Mouse (Mus musculus) midbrain, embryonic 16.5 days (tissue): Measurements from ENCODE around the gene Mthfd2l. TPM values are rescaled to one million over a fixed set of nuclear protein-coding genes. Genes with fewer than 3 reads are reported as not detected.
A peak's percentile ranks its signal among the peaks of the same experiment; 100 is the strongest.

ENCODE experiments used
- ATAC-seq: fragments of 200-750 bp; cut with Nextera tagmentation; 2 replicates; pipeline ENCODE4 v1.8.0; 2017; ENCODE audit warnings: moderate TSS enrichment
- H3K27ac ChIP-seq: fragments of 300-500 bp; sonication (generic); 2 replicates; pipeline ENCODE4 v1.5.1; 2014; ENCODE audit warnings: mild to moderate bottlenecking, low read length, mixed read lengths
- H3K27me3 ChIP-seq: fragments of 300-500 bp; sonication (generic); 2 replicates; pipeline ENCODE4 v1.6.1; 2014; ENCODE audit warnings: low read depth, low read length, mixed read lengths; ENCODE audit not compliant: control insufficient read depth, insufficient read depth
- H3K36me3 ChIP-seq: fragments of 300-500 bp; sonication (generic); 2 replicates; pipeline ENCODE4 v1.6.1; 2014; ENCODE audit warnings: mild to moderate bottlenecking, low read length, moderate library complexity, mixed read lengths; ENCODE audit not compliant: control insufficient read depth, insufficient read depth
- H3K4me1 ChIP-seq: fragments of 300-500 bp; sonication (generic); 2 replicates; pipeline ENCODE4 v1.6.1; 2014; ENCODE audit warnings: mild to moderate bottlenecking, low read length, mixed read lengths; ENCODE audit not compliant: control insufficient read depth, insufficient read depth
- H3K4me2 ChIP-seq: fragments of 300-500 bp; sonication (generic); 2 replicates; pipeline ENCODE4 v1.6.1; 2014; ENCODE audit warnings: mild to moderate bottlenecking, low read length, mixed read lengths
- H3K4me3 ChIP-seq: fragments of 300-500 bp; sonication (generic); 2 replicates; pipeline ENCODE4 v1.5.1; 2014; ENCODE audit warnings: low read depth, mild to moderate bottlenecking, low read length, moderate library complexity, mixed read lengths
- H3K9ac ChIP-seq: fragments of 300-500 bp; sonication (generic); 2 replicates; pipeline ENCODE4 v1.6.1; 2014; ENCODE audit warnings: low read depth, low read length, mixed read lengths
- H3K9me3 ChIP-seq: fragments of 300-500 bp; sonication (generic); replicated peaks from 2 replicates; pipeline ENCODE4 v1.6.1; 2014; ENCODE audit warnings: mild to moderate bottlenecking, low read length, mixed read lengths; ENCODE audit not compliant: control insufficient read depth, poor library complexity, severe bottlenecking
- WGBS: fragments of 180-500 bp; shearing (Covaris S2); extraction: QIAGEN DNeasy Blood & Tissue Kit; methylation state at CpG from one replicate; pipeline ENCODE4 v1.1.7; 2014; 5-methylcytosine and 5-hydroxymethylcytosine counted together
- polyA plus RNA-seq: library from polyadenylated mRNA; unstranded; fragments of >200 nt; fragmentation: Nextera tagmentation; extraction: Ambion mirVana; gene quantifications from 2 replicates; pipeline ENCODE4 v1.2.1, GENCODE M21; 2015

Mthfd2l gene
- 59.8 and 62.4 TPM in 2 replicates for polyA plus RNA-seq

DNA sequence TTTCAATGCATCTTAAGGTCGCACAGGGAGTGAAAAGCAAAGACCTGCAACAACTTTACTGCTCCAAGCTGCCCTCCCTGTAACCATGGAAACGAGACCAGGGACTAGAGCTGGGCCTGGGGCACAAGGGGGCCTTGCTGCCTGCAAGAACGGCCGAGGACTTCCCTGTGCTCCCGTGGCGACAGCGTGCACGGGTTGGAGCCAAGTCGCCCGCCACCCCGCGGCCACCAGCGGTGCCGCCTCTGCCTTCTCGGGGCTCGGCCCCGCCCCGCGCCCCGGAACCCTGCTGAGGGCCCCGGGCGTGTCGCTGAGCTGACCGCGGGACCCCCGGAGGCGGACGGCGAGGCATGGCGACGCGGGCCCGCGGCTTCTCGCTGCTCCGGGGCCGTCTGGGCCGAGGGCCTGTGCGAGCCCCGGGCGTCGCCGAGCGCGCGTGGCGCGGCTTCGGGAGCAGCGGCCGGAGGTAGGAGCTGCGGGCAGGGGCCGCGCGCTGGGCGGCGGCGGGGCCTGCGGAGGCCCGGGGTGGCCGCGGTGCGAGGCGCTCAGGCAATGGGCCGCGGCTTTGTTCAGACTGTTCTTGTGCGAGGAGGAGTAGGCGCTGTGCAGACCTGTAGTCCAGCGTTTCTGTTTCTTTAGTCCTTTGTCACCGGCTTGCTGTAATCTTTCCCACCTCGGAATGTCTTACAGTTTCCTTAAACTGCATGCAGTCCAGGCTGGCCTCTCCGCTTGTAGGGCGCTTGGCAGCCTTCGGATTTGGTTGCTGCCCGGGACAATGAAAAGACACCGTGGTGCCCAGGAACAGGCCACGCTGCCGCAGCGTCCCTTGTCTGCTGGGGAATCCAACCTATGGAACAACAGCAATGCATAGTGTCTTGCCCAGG, at the start of gene Mthfd2l:
Gene Mthfd2l, plus strand, starts transcription at position 147 of the 881 bp plus-strand sequence.
- peak; percentile 98 for ATAC-seq
- H3K4me2 ChIP-seq = peak within 1 kb of the TSS; percentile 70
- H3K36me3 ChIP-seq = peaks cover 6% of the 10 kb centered on the region; the same call in 1 of the 2 replicates
- peak within 1 kb of the TSS; percentile 84 for H3K4me3 ChIP-seq
- under 1% methylated on average over 74 of the region's 79 CpGs for WGBS
- H3K27ac ChIP-seq = peak within 1 kb of the TSS; percentile 99
- H3K9ac ChIP-seq = peak within 1 kb of the TSS; percentile 98
- H3K27me3 ChIP-seq = no peaks in the 10 kb centered on the region
- no peaks in the 10 kb centered on the region for H3K9me3 ChIP-seq
- H3K4me1 ChIP-seq = peaks cover 18% of the 10 kb centered on the region

DNA sequence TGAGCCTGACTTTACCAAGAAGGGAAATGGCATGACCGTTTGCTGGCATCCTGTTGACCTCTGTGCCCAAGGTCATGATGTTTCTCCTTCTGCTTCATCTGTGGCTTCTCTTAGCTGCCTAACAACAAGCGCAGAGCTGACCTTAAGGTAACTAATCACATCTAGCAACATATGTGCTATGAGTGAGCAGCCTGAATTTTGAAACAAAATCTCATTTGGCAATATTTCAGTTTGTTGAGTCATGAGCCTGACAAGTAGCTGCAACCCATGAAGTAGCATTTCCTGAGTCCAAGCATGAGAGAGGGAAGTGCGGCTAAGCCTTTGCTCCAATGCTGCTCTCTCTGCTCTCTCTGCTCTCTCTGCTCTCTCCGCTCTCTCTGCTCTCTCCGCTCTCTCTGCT, 49.2 kb upstream of the Mthfd2l start:
- 94% methylated on average over 5 of the region's 5 CpGs for WGBS
- Histone ChIP-seq H3K4me3 (no peak overlapping the region), H3K9ac (no peak overlapping the region), H3K36me3 (no peaks in the 10 kb centered on the region), H3K27me3 (no peaks in the 10 kb centered on the region), H3K9me3 (no peaks in the 10 kb centered on the region), H3K4me1 (no peaks in the 10 kb centered on the region), H3K27ac (no peak overlapping the region), H3K4me2 (no peak overlapping the region)
- no peak for ATAC-seq

GRCm38 (mm10) chr5:90882146-90882545, 48.8 kb upstream of the Mthfd2l start:
- H3K27me3 ChIP-seq = no peaks in the 10 kb centered on the region
- H3K9ac ChIP-seq = no peak overlapping the region
- WGBS = 81% methylated on average over 5 of the region's 5 CpGs
- no peak overlapping the region for H3K27ac ChIP-seq
- no peaks in the 10 kb centered on the region for H3K36me3 ChIP-seq
- H3K4me1 ChIP-seq = no peaks in the 10 kb centered on the region
- no peak overlapping the region for H3K4me3 ChIP-seq
- no peak overlapping the region for H3K4me2 ChIP-seq
- ATAC-seq = no peak
- no peaks in the 10 kb centered on the region for H3K9me3 ChIP-seq

DNA sequence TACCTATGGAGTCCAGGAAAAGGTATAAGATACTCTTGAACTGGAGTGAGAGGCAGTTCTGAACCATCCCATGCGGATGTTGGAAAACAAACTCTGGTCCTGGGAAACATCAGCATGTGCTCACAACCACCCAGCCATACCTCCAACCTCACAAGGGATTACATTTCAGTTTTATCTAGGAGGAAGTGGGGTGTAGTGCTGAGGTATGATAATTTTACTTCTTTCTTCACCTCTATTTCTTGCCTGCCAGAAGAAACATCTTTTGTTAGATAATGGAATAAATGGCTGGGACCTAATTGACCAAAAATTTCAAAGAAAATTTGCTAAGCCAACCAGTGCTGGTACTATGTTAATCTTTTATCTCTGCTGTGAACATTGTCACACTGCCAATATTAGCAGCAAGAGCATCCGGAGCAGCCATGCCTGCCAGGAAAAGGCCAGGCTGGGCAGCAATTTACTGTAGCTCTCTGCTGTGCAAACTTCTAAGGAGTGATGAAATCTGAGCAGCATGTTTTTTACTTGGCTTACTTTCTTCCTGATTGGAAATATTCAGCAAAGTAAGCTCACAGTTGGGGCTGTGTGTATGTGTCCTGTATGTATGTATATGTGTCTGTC, 46.2 kb upstream of the Mthfd2l start:
- no peak overlapping the region for H3K27ac ChIP-seq
- no peaks in the 10 kb centered on the region for H3K36me3 ChIP-seq
- H3K4me3 ChIP-seq = no peak overlapping the region
- H3K27me3 ChIP-seq = no peaks in the 10 kb centered on the region
- ATAC-seq = no peak
- H3K9ac ChIP-seq = no peak overlapping the region
- 69% methylated on average over 2 of the region's 2 CpGs for WGBS
- no peak overlapping the region for H3K4me2 ChIP-seq
- no peaks in the 10 kb centered on the region for H3K9me3 ChIP-seq
- H3K4me1 ChIP-seq = no peaks in the 10 kb centered on the region

GRCm38 (mm10) chr5:90888661-90889060, 42.3 kb upstream of the Mthfd2l start:
- no peak overlapping the region for H3K4me3 ChIP-seq
- H3K36me3 ChIP-seq = no peaks in the 10 kb centered on the region
- no peak overlapping the region for H3K4me2 ChIP-seq
- no peak for ATAC-seq
- H3K4me1 ChIP-seq = peaks cover 4% of the 10 kb centered on the region
- H3K27ac ChIP-seq = no peak overlapping the region
- H3K9me3 ChIP-seq = no peaks in the 10 kb centered on the region
- no peak overlapping the region for H3K9ac ChIP-seq
- 80% methylated on average over 5 of the region's 5 CpGs for WGBS
- no peaks in the 10 kb centered on the region for H3K27me3 ChIP-seq

GRCm38 (mm10) chr5:90890519-90891463, 40.1 kb upstream of the Mthfd2l start, which contains the start of gene Cxcl1:
Cxcl1 (plus strand) TSS chr5:90891241.
- H3K27me3 ChIP-seq = no peaks in the 10 kb centered on the region
- H3K36me3 ChIP-seq = no peaks in the 10 kb centered on the region
- ATAC-seq = peak; percentile 90
- peaks cover 4% of the 10 kb centered on the region for H3K4me1 ChIP-seq
- H3K27ac ChIP-seq = no peak within 1 kb of the TSS
- H3K4me3 ChIP-seq = peak within 1 kb of the TSS; percentile 46
- H3K9me3 ChIP-seq = no peaks in the 10 kb centered on the region
- H3K4me2 ChIP-seq = peak within 1 kb of the TSS; percentile 91
- WGBS = 6% methylated on average over 30 of the region's 30 CpGs
- H3K9ac ChIP-seq = peak within 1 kb of the TSS; percentile 48

GRCm38 (mm10) chr5:90891464-90891813, 39.5 kb upstream of the Mthfd2l start:
- peaks cover 4% of the 10 kb centered on the region for H3K4me1 ChIP-seq
- H3K27ac ChIP-seq = no peak overlapping the region
- H3K36me3 ChIP-seq = no peaks in the 10 kb centered on the region
- 21% methylated on average over 10 of the region's 10 CpGs for WGBS
- H3K4me2 ChIP-seq = peak overlapping the region; percentile 91
- H3K4me3 ChIP-seq = peak overlapping the region; percentile 46
- peak overlapping the region; percentile 48 for H3K9ac ChIP-seq
- no peak for ATAC-seq
- no peaks in the 10 kb centered on the region for H3K27me3 ChIP-seq
- no peaks in the 10 kb centered on the region for H3K9me3 ChIP-seq

- H3K4me3 ChIP-seq = no peak overlapping the region
- no peaks in the 10 kb centered on the region for H3K36me3 ChIP-seq
- H3K27ac ChIP-seq = no peak overlapping the region
- H3K9me3 ChIP-seq = no peaks in the 10 kb centered on the region
- 81% methylated on average over 8 of the region's 8 CpGs for WGBS
- H3K4me1 ChIP-seq = peaks cover 4% of the 10 kb centered on the region
- no peaks in the 10 kb centered on the region for H3K27me3 ChIP-seq
- no peak overlapping the region for H3K9ac ChIP-seq
- no peak overlapping the region for H3K4me2 ChIP-seq
- ATAC-seq = no peak
These were observed 36.7 kb upstream of the Mthfd2l start for GRCm38 (mm10) chr5:90894231-90894630.
